Mouse (Mus musculus) liver, embryonic 14.5 days (tissue): ENCODE measurements around the gene Uck1.

Source experiments
- CTCF ChIP-seq: IDR thresholded peaks from 2 replicates; pipeline ENCODE4 v1.5.1; 2016; ENCODE audit warnings: antibody characterized with exemption, low read depth, control low read depth
- EP300 ChIP-seq: IDR thresholded peaks from 2 replicates; pipeline ENCODE4 v1.6.1; 2016; ENCODE audit warnings: antibody characterized with exemption, low read depth

- no peak for TF ChIP-seq CTCF
- no peak for TF ChIP-seq EP300
Measured at GRCm38 (mm10) chr2:32218113-32218512, 41.8 kb downstream of the Uck1 start.
